Mouse (Mus musculus) stomach, postnatal 0 days (tissue): ENCODE data around the gene Uvrag. TPM values are rescaled to one million over a fixed set of nuclear protein-coding genes. Genes with fewer than 3 reads are reported as not detected.

ENCODE experiments used
- ATAC-seq: fragments of 200-750 bp; cut with Nextera tagmentation; 2 replicates; pipeline ENCODE4 v1.8.0; 2017; ENCODE audit not compliant: low FRiP score, low TSS enrichment
- DNase-seq: peaks from one replicate; pipeline ENCODE4 v3.0.0-alpha.2; 2016; ENCODE audit warnings: low spot score
- H3K27ac ChIP-seq: fragments of 300-500 bp; sonication (generic); replicated peaks from 2 replicates; pipeline ENCODE4 v1.5.1; 2014; ENCODE audit warnings: mild to moderate bottlenecking, control low read depth
- H3K27me3 ChIP-seq: fragments of 300-500 bp; sonication (generic); 2 replicates; pipeline ENCODE4 v1.6.1; 2014; ENCODE audit warnings: low read length; ENCODE audit not compliant: control insufficient read depth, insufficient read depth
- H3K36me3 ChIP-seq: fragments of 300-500 bp; sonication (generic); 2 replicates; pipeline ENCODE4 v1.6.1; 2014; ENCODE audit warnings: low read length, mixed read lengths; ENCODE audit not compliant: control insufficient read depth, insufficient read depth
- H3K4me1 ChIP-seq: fragments of 300-500 bp; sonication (generic); replicated peaks from 2 replicates; pipeline ENCODE4 v1.6.1; 2014; ENCODE audit warnings: antibody characterized with exemption; ENCODE audit not compliant: control insufficient read depth, insufficient read depth
- H3K4me2 ChIP-seq: fragments of 300-500 bp; sonication (generic); replicated peaks from 2 replicates; pipeline ENCODE4 v1.6.1; 2014; ENCODE audit warnings: low read depth, mild to moderate bottlenecking, control low read depth, moderate library complexity
- H3K4me3 ChIP-seq: fragments of 300-500 bp; sonication (generic); 2 replicates; pipeline ENCODE4 v1.5.1; 2014; ENCODE audit warnings: low read depth, low read length, control low read depth
- H3K9ac ChIP-seq: fragments of 300-500 bp; sonication (generic); 2 replicates; pipeline ENCODE4 v1.6.1; 2014; ENCODE audit warnings: mild to moderate bottlenecking, low read length, control low read depth, mixed read lengths
- H3K9me3 ChIP-seq: fragments of 300-500 bp; sonication (generic); 2 replicates; pipeline ENCODE4 v1.6.1; 2016; ENCODE audit warnings: low read length; ENCODE audit not compliant: control insufficient read depth
- CTCF ChIP-seq: IDR thresholded peaks from 2 replicates; pipeline ENCODE4 v1.5.1; 2016; ENCODE audit warnings: antibody characterized with exemption, low read depth, mild to moderate bottlenecking, moderate library complexity
- EP300 ChIP-seq: optimal IDR thresholded peaks from 2 replicates; pipeline ENCODE3; 2016; ENCODE audit warnings: antibody characterized with exemption
- whole genome bisulfite sequencing: fragments of 180-500 bp; shearing (Covaris S2); extraction: QIAGEN DNeasy Blood & Tissue Kit; methylation state at CpG from one replicate; pipeline ENCODE4 v1.1.7; 2014; 5-methylcytosine and 5-hydroxymethylcytosine counted together
- polyA plus RNA-seq: library from polyadenylated mRNA; unstranded; fragments of >200 nt; fragmentation: Nextera tagmentation; extraction: Ambion mirVana; gene quantifications from 2 replicates; pipeline ENCODE4 v1.2.1, GENCODE M21; 2015

Gene Uvrag
- polyA plus RNA-seq, 1 experiment from 2014 or later, result 9.8 TPM

DNA sequence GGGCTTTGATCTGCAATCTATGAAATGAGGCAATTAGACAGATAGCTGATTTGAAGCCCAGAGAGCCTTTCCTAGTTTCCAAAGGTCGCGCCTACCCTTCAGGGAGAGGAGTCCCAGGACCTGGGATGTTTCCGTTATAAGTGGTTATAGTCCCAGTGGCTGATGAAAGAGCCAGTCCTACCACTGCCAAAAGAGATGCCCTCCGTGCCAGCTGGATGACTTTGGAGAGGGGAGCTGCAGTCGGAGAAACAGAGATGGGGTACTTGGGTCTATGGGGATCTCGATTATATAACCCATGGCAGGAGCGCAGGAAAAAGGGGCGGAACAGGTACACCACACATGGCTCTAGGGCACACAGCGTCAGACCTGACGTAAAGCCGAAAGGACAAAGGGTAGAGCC lies 21.0 kb upstream of the Uvrag start:
- DNase-seq (no peak), ATAC-seq (no peak)
- Histone ChIP-seq H3K4me1 (no peaks in the 10 kb centered on the region), H3K27ac (no peak overlapping the region), H3K36me3 (no peaks in the 10 kb centered on the region), H3K9me3 (no peaks in the 10 kb centered on the region), H3K4me3 (no peak overlapping the region), H3K27me3 (no peaks in the 10 kb centered on the region), H3K4me2 (no peak overlapping the region), H3K9ac (no peak overlapping the region)
- 92% methylated on average over 11 of the region's 11 CpGs for WGBS
- no peak for TF ChIP-seq EP300
- no peak for TF ChIP-seq CTCF

DNA sequence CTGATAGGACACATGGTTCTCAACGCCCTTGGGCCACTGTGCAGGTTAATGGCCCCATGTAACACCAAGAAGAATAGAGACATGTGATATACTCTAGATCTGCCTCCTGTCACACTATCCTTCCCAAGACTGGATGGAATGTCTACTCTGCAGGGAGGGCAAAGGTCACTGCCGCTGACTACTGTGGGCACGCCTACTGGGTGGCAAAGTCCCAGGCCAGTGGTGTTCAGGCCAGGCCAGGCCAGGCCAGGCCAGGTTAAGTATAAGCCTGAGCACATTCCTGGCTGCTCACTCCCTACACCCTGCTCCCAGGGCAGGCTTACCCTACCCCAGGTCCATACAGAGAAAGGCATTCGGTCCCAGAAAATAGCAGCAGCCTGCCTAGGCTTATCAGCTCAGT lies 20.6 kb upstream of the Uvrag start:
- Histone ChIP-seq H3K9ac (no peak overlapping the region), H3K4me1 (no peaks in the 10 kb centered on the region), H3K27me3 (no peaks in the 10 kb centered on the region), H3K4me2 (no peak overlapping the region), H3K4me3 (no peak overlapping the region), H3K27ac (0 out of 2 replicates have a peak overlapping the region, but pooled peaks have one; percentile 18), H3K9me3 (no peaks in the 10 kb centered on the region), H3K36me3 (no peaks in the 10 kb centered on the region)
- WGBS, result 51% methylated on average over 4 of the region's 4 CpGs
- peak; percentile 54 for DNase-seq
- peak; percentile 49 for ATAC-seq
- no peak for TF ChIP-seq CTCF
- no peak for TF ChIP-seq EP300

DNA sequence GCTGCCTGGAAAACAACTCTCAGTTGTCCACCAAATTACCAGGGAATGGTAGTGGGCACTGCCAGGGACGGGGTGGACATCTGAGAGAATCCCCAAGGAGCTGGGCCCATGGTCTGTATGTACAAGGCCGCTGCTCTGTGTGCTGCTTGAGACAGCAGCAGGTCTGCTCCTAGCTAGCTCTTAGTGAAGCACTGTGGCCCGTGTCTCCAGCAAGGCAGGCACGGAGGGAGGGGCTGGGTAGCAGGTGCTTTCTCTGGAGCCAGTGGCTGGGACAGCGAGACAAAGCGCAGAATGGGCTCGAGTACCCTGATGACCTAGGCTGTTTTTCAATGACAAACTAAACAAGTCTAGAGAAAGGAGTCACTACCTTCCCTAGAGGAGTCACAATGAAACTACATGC lies 20.1 kb upstream of the Uvrag start:
- no peak overlapping the region for H3K4me2 ChIP-seq
- no peak for DNase-seq

DNA sequence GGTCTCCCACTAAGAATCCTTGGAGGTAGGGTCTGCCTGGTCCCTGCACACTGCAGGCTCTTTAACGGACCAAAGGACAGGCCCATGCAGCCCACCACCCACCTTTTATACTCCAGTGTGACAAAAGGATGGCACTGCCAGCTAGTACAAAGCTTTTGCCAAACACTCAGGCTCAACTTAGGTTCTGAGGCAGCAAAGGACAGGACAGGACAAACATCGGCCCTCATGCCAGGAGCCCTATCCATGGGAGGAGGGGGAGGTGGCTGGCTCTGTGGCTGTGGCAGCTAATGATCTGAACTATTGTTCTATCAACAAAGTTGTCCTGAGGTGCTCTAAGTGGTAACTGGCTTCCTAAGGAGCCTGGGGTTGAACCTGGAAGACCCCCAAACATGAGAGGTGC lies 18.5 kb upstream of the Uvrag start:
- H3K4me2 ChIP-seq, result no peak overlapping the region
- H3K4me1 ChIP-seq, result peaks cover 5% of the 10 kb centered on the region; the same call in 1 of the 2 replicates
- no peaks in the 10 kb centered on the region for H3K36me3 ChIP-seq
- H3K4me3 ChIP-seq, result no peak overlapping the region
- ATAC-seq (no peak), DNase-seq (no peak)
- WGBS, result 78% methylated on average over 2 of the region's 2 CpGs
- no peak overlapping the region for H3K9ac ChIP-seq
- TF ChIP-seq EP300 (no peak), CTCF (no peak)
- no peaks in the 10 kb centered on the region for H3K27me3 ChIP-seq
- H3K9me3 ChIP-seq, result no peaks in the 10 kb centered on the region
- no peak overlapping the region for H3K27ac ChIP-seq

More for the DNA sequence above, 20.1 kb upstream of the Uvrag start:
- no peak overlapping the region for H3K4me3 ChIP-seq
- no peaks in the 10 kb centered on the region for H3K36me3 ChIP-seq
- H3K27ac ChIP-seq, result no peak overlapping the region
- no peaks in the 10 kb centered on the region for H3K27me3 ChIP-seq
- TF ChIP-seq CTCF (no peak), EP300 (no peak)
- H3K9me3 ChIP-seq, result no peaks in the 10 kb centered on the region
- no peak for ATAC-seq
- no peaks in the 10 kb centered on the region; the same call in 1 of the 2 replicates for H3K4me1 ChIP-seq
- 76% methylated on average over 7 of the region's 7 CpGs for WGBS
- no peak overlapping the region for H3K9ac ChIP-seq

DNA sequence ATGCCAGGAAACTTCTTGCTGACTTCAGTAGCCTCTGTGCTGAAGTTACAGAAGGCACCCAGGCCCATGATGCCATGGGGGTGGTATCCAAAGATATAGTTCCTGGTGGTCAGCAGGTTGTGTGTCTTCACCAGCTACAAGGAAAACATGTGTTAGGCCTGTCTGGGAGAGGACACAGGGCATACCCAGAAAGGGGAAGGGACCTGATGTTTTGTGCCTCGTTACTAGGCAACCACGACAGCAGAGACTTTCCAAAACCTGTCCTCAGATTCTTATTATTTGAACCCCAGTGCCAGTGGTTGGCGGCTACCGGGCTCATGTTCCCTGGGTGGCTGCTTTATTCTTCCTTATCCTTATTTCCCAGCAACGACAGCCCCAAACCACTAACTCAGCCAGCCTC lies 18.0 kb upstream of the Uvrag start:
- TF ChIP-seq CTCF, result no peak
- no peak for TF ChIP-seq EP300
- DNase-seq, result no peak
- Histone ChIP-seq H3K27ac (no peak overlapping the region), H3K4me2 (no peak overlapping the region), H3K9me3 (no peaks in the 10 kb centered on the region), H3K36me3 (no peaks in the 10 kb centered on the region), H3K4me3 (no peak overlapping the region), H3K4me1 (peaks cover 5% of the 10 kb centered on the region; the same call in 1 of the 2 replicates), H3K27me3 (no peaks in the 10 kb centered on the region), H3K9ac (no peak overlapping the region)
- no peak for ATAC-seq
- WGBS, result 62% methylated on average over 5 of the region's 5 CpGs

DNA sequence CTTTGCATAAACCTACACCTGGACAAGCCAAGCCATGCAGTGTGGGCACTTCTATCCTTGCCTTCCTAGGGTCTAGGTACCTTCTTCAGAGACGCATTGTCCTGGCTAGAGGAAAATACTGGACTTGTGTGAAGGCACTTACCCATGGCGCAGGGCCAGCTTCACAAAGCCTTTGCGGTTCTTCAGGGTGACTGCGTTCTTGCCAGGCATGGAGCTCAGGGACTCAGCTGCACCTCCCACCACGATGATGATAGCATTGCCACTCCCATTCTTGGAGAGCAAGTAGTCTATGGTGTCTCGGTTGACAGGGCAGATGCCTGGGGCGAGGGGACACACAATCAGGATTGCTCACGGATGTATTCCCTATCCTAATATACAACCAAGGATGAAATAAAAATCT lies 17.1 kb upstream of the Uvrag start:
- H3K27me3 ChIP-seq, result no peaks in the 10 kb centered on the region
- H3K4me1 ChIP-seq, result peaks cover 5% of the 10 kb centered on the region; the same call in 1 of the 2 replicates
- H3K9ac ChIP-seq, result no peak overlapping the region
- no peak for TF ChIP-seq CTCF
- no peak for TF ChIP-seq EP300
- no peak for ATAC-seq
- no peak for DNase-seq
- H3K36me3 ChIP-seq, result no peaks in the 10 kb centered on the region
- WGBS, result 76% methylated on average over 8 of the region's 8 CpGs
- no peak overlapping the region for H3K27ac ChIP-seq
- H3K4me2 ChIP-seq, result no peak overlapping the region
- H3K4me3 ChIP-seq, result no peak overlapping the region
- no peaks in the 10 kb centered on the region for H3K9me3 ChIP-seq
